Mouse (Mus musculus): ENCODE results near the gene Abl2.

- no peak for TF ChIP-seq CTCF (IDR thresholded peaks at IDR 0.05; ENCODE audit: extremely low read depth, insufficient read depth, insufficient read length, insufficient replicate concordance)
- TF ChIP-seq POLR2A (IDR thresholded peaks at IDR 0.05; ENCODE audit: low read depth, low read length) = no peak
Measured at GRCm38 (mm10) chr1:156569615-156570014, 11.0 kb downstream of the Abl2 start.

Data from spleen, adult 2 months (tissue).